Mouse (Mus musculus) lung, embryonic 14.5 days (tissue): ENCODE measurements around the gene Slc25a47. TPM values are rescaled to one million over a fixed set of nuclear protein-coding genes. Genes with fewer than 3 reads are reported as not detected.

Source experiments
- ATAC-seq: fragments of 200-750 bp; cut with Nextera tagmentation; 2 replicates; pipeline ENCODE4 v1.8.0; 2017; ENCODE audit warnings: mild to moderate bottlenecking, moderate TSS enrichment, moderate library complexity; ENCODE audit not compliant: insufficient read depth
- DNase-seq: peaks from one replicate; pipeline ENCODE4 v3.0.0-alpha.2; 2015
- H3K27ac ChIP-seq: fragments of 300-500 bp; sonication (generic); 2 replicates; pipeline ENCODE4 v1.5.1; 2014; ENCODE audit warnings: low read depth, mild to moderate bottlenecking, moderate library complexity
- H3K27me3 ChIP-seq: fragments of 300-500 bp; sonication (generic); 2 replicates; pipeline ENCODE4 v1.6.1; 2014; ENCODE audit warnings: low read length, control low read depth; ENCODE audit not compliant: insufficient read depth
- H3K36me3 ChIP-seq: fragments of 300-500 bp; sonication (generic); 2 replicates; pipeline ENCODE4 v1.6.1; 2014; ENCODE audit warnings: control low read depth; ENCODE audit not compliant: insufficient read depth
- H3K4me1 ChIP-seq: fragments of 300-500 bp; sonication (generic); 2 replicates; pipeline ENCODE4 v1.6.1; 2014; ENCODE audit warnings: antibody characterized with exemption, control low read depth; ENCODE audit not compliant: insufficient read depth
- H3K4me2 ChIP-seq: fragments of 300-500 bp; sonication (generic); 2 replicates; pipeline ENCODE4 v1.6.1; 2014; ENCODE audit warnings: mild to moderate bottlenecking
- H3K4me3 ChIP-seq: fragments of 300-500 bp; sonication (generic); 2 replicates; pipeline ENCODE4 v1.5.1; 2014; ENCODE audit warnings: low read depth, low read length
- H3K9ac ChIP-seq: fragments of 300-500 bp; sonication (generic); 2 replicates; pipeline ENCODE4 v1.6.1; 2014
- H3K9me3 ChIP-seq: fragments of 300-500 bp; sonication (generic); 2 replicates; pipeline ENCODE4 v1.6.1; 2016; ENCODE audit warnings: low read depth, low read length, control low read depth
- CTCF ChIP-seq: IDR thresholded peaks from 2 replicates; pipeline ENCODE4 v1.5.1; 2016; ENCODE audit warnings: antibody characterized with exemption, low read depth
- WGBS: fragments of 180-500 bp; shearing (Covaris S2); extraction: QIAGEN DNeasy Blood & Tissue Kit; methylation state at CpG from one replicate; pipeline ENCODE4 v1.1.7; 2014; 5-methylcytosine and 5-hydroxymethylcytosine counted together
- polyA plus RNA-seq: library from polyadenylated mRNA; unstranded; fragments of >200 nt; fragmentation: Nextera tagmentation; extraction: Ambion mirVana; gene quantifications from 2 replicates; pipeline ENCODE4 v1.2.1, GENCODE M21; 2014

Gene Slc25a47
- polyA plus RNA-seq, 1 experiment from 2014 or later: 11.9 TPM

GRCm38 (mm10) chr12:108894432-108894816 is 58.6 kb downstream of the Slc25a47 start:
- no peak for DNase-seq
- Histone ChIP-seq H3K4me3 (peak overlapping the region; percentile 91), H3K36me3 (no peaks in the 10 kb centered on the region), H3K27me3 (no peaks in the 10 kb centered on the region), H3K4me2 (peak overlapping the region; percentile 87), H3K4me1 (peaks cover 10% of the 10 kb centered on the region; the same call in 1 of the 2 replicates), H3K9me3 (no peaks in the 10 kb centered on the region), H3K9ac (peak overlapping the region; percentile 79), H3K27ac (peak overlapping the region; percentile 36; the same call in 1 of the 2 replicates)
- WGBS: 2% methylated on average over 7 of the region's 7 CpGs
- TF ChIP-seq CTCF: no peak
- ATAC-seq: peak; percentile 32

GRCm38 (mm10) chr12:108896006-108896405 is 60.2 kb downstream of the Slc25a47 start:
- DNase-seq (peak; percentile 51), ATAC-seq (no peak)
- TF ChIP-seq CTCF: peak; percentile 45; the same call in 1 of the 2 replicates
- Histone ChIP-seq H3K4me2 (no peak overlapping the region), H3K4me3 (no peak overlapping the region), H3K9ac (no peak overlapping the region), H3K27ac (no peak overlapping the region), H3K9me3 (no peaks in the 10 kb centered on the region), H3K4me1 (peaks cover 10% of the 10 kb centered on the region; the same call in 1 of the 2 replicates), H3K36me3 (no peaks in the 10 kb centered on the region), H3K27me3 (no peaks in the 10 kb centered on the region)
- 58% methylated on average over 3 of the region's 3 CpGs for WGBS

- no peak for TF ChIP-seq CTCF
- H3K4me3 ChIP-seq: no peak overlapping the region
- DNase-seq (peak; percentile 81), ATAC-seq (peak; percentile 72)
- WGBS: 35% methylated on average over 5 of the region's 5 CpGs
- no peaks in the 10 kb centered on the region for H3K27me3 ChIP-seq
- no peaks in the 10 kb centered on the region for H3K4me1 ChIP-seq
- no peak overlapping the region for H3K4me2 ChIP-seq
- no peak overlapping the region for H3K9ac ChIP-seq
- no peaks in the 10 kb centered on the region for H3K9me3 ChIP-seq
- H3K36me3 ChIP-seq: no peaks in the 10 kb centered on the region
- H3K27ac ChIP-seq: no peak overlapping the region
These were observed 65.5 kb downstream of the Slc25a47 start for GRCm38 (mm10) chr12:108901346-108901745.

GRCm38 (mm10) chr12:108902940-108903339 is 67.1 kb downstream of the Slc25a47 start:
- Histone ChIP-seq H3K4me2 (no peak overlapping the region), H3K9ac (no peak overlapping the region), H3K9me3 (no peaks in the 10 kb centered on the region), H3K4me1 (no peaks in the 10 kb centered on the region; the same call in 1 of the 2 replicates), H3K36me3 (no peaks in the 10 kb centered on the region), H3K4me3 (no peak overlapping the region), H3K27ac (no peak overlapping the region), H3K27me3 (no peaks in the 10 kb centered on the region)
- peak; percentile 87 for TF ChIP-seq CTCF
- peak; percentile 78 for DNase-seq
- 25% methylated on average over 8 of the region's 8 CpGs for WGBS
- 0 out of 2 replicates have a peak, but pooled peaks have one; percentile 35 for ATAC-seq

- Histone ChIP-seq H3K36me3 (no peaks in the 10 kb centered on the region), H3K4me1 (no peaks in the 10 kb centered on the region; the same call in 1 of the 2 replicates), H3K27ac (no peak overlapping the region), H3K27me3 (no peaks in the 10 kb centered on the region), H3K9me3 (no peaks in the 10 kb centered on the region), H3K4me3 (no peak overlapping the region), H3K4me2 (no peak overlapping the region), H3K9ac (no peak overlapping the region)
- DNase-seq (peak; percentile 87), ATAC-seq (no peak)
- 56% methylated on average over 8 of the region's 8 CpGs for WGBS
- TF ChIP-seq CTCF: peak; percentile 85
These were observed 67.9 kb downstream of the Slc25a47 start for GRCm38 (mm10) chr12:108903600-108904275.

GRCm38 (mm10) chr12:108904276-108904653 is 68.4 kb downstream of the Slc25a47 start:
- WGBS: 33% methylated on average over 8 of the region's 8 CpGs
- Histone ChIP-seq H3K9ac (no peak overlapping the region), H3K9me3 (no peaks in the 10 kb centered on the region), H3K4me3 (no peak overlapping the region), H3K36me3 (no peaks in the 10 kb centered on the region), H3K27ac (no peak overlapping the region), H3K4me1 (no peaks in the 10 kb centered on the region; the same call in 1 of the 2 replicates), H3K4me2 (no peak overlapping the region), H3K27me3 (no peaks in the 10 kb centered on the region)
- DNase-seq (no peak), ATAC-seq (no peak)
- TF ChIP-seq CTCF: no peak

- ATAC-seq (no peak), DNase-seq (no peak)
- H3K27me3 ChIP-seq: no peaks in the 10 kb centered on the region
- WGBS: 65% methylated on average over 14 of the region's 14 CpGs
- peaks cover 4% of the 10 kb centered on the region; the same call in 1 of the 2 replicates for H3K4me1 ChIP-seq
- no peak overlapping the region for H3K9ac ChIP-seq
- TF ChIP-seq CTCF: no peak
- H3K4me3 ChIP-seq: no peak overlapping the region
- H3K27ac ChIP-seq: no peak overlapping the region
- no peak overlapping the region for H3K4me2 ChIP-seq
- no peaks in the 10 kb centered on the region for H3K9me3 ChIP-seq
- no peaks in the 10 kb centered on the region for H3K36me3 ChIP-seq
These were observed 69.9 kb downstream of the Slc25a47 start for GRCm38 (mm10) chr12:108905620-108906302.
